Mouse (Mus musculus): ENCODE measurements at regions not wholly inside any gene's neighbourhood (a gene's known extent, or its start where the extent isn't known, plus 50 kb on each side); places are given as distances from the start of the nearest gene placed in this dataset.

- Histone ChIP-seq H3K4me2 (replicated peaks) (no peak overlapping the region), H3K4me1 (replicated peaks) (no peaks in the 10 kb centered on the region), H3K9ac (no peak overlapping the region), H3K9me3 (no peaks in the 10 kb centered on the region), H3K27me3 (replicated peaks) (no peaks in the 10 kb centered on the region), H3K27ac (no peak overlapping the region), H3K4me3 (replicated peaks) (no peak overlapping the region), H3K36me3 (no peaks in the 10 kb centered on the region)
- 66% methylated on average over 3 of the region's 3 CpGs for WGBS
- ATAC-seq: no peak
Measured at GRCm38 (mm10) chr4:148356654-148357053, 68.9 kb upstream of the Disp3 start.

DNA sequence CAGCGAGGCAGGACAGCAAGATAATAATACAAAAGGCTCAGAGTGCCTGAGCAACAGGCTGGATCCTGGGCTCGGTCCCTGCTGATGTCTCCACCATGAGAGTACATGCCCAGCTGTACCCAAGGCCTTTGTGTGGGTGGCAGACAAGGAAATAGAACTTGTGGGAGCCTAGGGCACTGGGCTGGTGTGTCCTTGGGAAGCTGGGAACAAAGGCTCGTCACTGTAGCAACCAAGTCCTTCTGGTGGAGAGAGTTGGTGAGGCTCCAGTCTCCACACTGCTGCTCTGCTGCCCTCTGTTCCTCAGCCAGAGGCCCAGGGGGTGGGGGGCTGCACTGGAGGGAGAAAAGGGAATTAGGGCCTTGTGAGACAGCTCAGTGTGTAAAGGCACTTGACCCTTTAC is 66.2 kb upstream of the Disp3 start:
- Histone ChIP-seq H3K27me3 (replicated peaks) (no peaks in the 10 kb centered on the region), H3K4me3 (replicated peaks) (no peak overlapping the region)
- ATAC-seq: no peak

GRCm38 (mm10) chr4:148352690-148353089 is 64.9 kb upstream of the Disp3 start:
- Histone ChIP-seq H3K9ac (no peak overlapping the region), H3K4me1 (replicated peaks) (no peaks in the 10 kb centered on the region), H3K36me3 (no peaks in the 10 kb centered on the region), H3K9me3 (no peaks in the 10 kb centered on the region), H3K4me2 (replicated peaks) (no peak overlapping the region), H3K4me3 (replicated peaks) (no peak overlapping the region), H3K27me3 (replicated peaks) (no peaks in the 10 kb centered on the region), H3K27ac (no peak overlapping the region)
- WGBS: 91% methylated on average over 5 of the region's 5 CpGs
- no peak for ATAC-seq

More for the DNA sequence above, 66.2 kb upstream of the Disp3 start:
- no peaks in the 10 kb centered on the region for H3K36me3 ChIP-seq
- H3K9ac ChIP-seq: no peak overlapping the region
- H3K9me3 ChIP-seq: no peaks in the 10 kb centered on the region
- H3K4me1 ChIP-seq (replicated peaks): no peaks in the 10 kb centered on the region
- no peak overlapping the region for H3K27ac ChIP-seq
- no peak overlapping the region for H3K4me2 ChIP-seq (replicated peaks)
- 82% methylated on average over 3 of the region's 3 CpGs for WGBS

DNA sequence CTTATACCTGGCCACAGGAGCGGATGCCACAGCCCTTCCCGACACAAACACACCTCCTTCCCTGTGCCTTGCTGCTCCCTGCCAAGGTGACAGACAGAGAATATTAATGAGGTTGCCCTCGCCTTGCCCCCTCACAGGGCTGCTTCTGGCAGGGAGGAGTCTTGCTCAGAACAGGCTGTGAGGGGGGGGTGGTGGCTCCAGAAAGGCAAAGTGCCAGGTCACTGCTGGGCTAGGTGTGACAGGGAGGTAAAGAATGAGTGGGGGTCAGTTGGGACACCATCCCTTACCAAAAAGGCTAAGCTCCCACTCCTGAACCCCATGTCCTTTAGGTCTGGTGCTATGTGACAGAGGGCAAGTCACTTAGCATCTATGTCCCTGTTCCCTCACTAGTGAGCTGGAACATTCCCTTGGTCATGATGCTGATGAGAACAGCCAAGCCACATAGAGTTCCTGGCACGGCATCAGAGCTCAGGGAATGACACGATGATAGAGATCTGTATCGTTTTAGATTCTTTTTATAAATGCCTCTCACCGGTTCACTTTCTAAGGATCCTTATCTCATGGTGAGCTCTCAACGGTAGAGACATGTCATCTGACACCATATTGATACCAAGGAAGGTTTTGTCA is 53.9 kb upstream of the Disp3 start:
- Histone ChIP-seq H3K27ac (no peak overlapping the region), H3K9me3 (no peaks in the 10 kb centered on the region), H3K9ac (no peak overlapping the region), H3K27me3 (replicated peaks) (no peaks in the 10 kb centered on the region), H3K4me2 (replicated peaks) (no peak overlapping the region), H3K4me3 (replicated peaks) (no peak overlapping the region), H3K4me1 (replicated peaks) (no peaks in the 10 kb centered on the region), H3K36me3 (no peaks in the 10 kb centered on the region)
- 72% methylated on average over 8 of the region's 8 CpGs for WGBS
- no peak for ATAC-seq

GRCm38 (mm10) chr4:148340342-148340741 is 52.6 kb upstream of the Disp3 start:
- H3K9ac ChIP-seq: no peak overlapping the region
- H3K27me3 ChIP-seq (replicated peaks): no peaks in the 10 kb centered on the region
- no peaks in the 10 kb centered on the region for H3K9me3 ChIP-seq
- no peak overlapping the region for H3K4me2 ChIP-seq (replicated peaks)
- H3K27ac ChIP-seq: no peak overlapping the region
- 79% methylated on average over 9 of the region's 9 CpGs for WGBS
- no peaks in the 10 kb centered on the region for H3K4me1 ChIP-seq (replicated peaks)
- ATAC-seq: no peak
- no peaks in the 10 kb centered on the region for H3K36me3 ChIP-seq
- H3K4me3 ChIP-seq (replicated peaks): no peak overlapping the region

DNA sequence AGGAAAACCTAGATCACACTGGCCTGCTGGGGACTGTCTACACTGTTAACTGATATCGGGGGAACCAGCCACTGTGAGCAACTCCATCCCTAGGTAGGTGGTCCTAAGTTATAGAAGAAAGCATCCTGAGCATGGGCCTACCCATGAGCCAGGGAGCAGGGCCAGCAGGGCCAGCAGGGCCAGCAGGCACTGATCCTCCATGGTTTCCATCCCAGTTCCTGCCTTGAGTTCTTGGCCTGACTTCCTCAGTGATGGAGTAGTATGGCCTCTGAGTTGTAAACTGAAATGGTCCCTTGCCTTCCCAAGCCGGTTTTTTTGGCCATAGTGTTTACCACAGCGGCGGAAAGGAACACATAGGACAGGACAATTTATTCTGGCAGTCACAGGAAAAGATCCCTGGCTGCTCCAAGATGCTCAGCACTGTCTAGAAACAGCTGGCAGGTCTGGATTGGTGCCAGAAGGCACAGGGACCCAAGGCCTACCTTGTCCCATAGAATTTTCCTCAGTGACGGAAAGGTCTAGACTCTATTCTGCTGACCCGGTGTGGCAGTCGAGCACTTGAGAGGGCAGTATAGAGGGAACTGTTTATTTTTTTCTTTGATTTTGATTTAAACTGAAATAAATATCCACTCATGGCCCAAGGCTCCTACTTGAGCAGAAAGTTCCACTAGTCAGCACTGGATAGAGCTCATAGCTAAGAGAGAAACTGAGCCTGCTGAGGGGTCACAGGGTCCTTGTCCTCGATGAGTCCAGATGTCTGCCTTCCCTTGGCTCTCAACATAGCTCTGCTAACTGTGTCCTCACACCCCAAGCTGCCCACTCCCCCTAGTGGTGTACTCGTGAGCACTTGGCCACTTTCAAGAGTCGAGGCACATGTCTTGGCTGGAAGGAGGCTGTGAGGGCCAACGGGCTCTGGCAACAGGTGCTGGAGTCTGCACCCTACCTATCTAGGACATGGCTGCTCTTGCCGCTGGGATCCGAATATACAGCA is 50.4 kb upstream of the Disp3 start:
- no peaks in the 10 kb centered on the region for H3K9me3 ChIP-seq
- no peak overlapping the region for H3K4me2 ChIP-seq (replicated peaks)
- no peaks in the 10 kb centered on the region for H3K4me1 ChIP-seq (replicated peaks)
- no peak overlapping the region for H3K4me3 ChIP-seq (replicated peaks)
- no peaks in the 10 kb centered on the region for H3K36me3 ChIP-seq
- no peaks in the 10 kb centered on the region for H3K27me3 ChIP-seq (replicated peaks)
- no peak overlapping the region for H3K27ac ChIP-seq
- ATAC-seq: no peak
- H3K9ac ChIP-seq: no peak overlapping the region
- WGBS: 51% methylated on average over 13 of the region's 13 CpGs

All from intestine, embryonic 15.5 days (tissue).